In genomic region chr6:115517904-115518303, GRCm38 (mm10) we compare ENCODE assay signal across 30 mouse cellular contexts. TPM values are rescaled to one million over a fixed set of nuclear protein-coding genes. Genes with fewer than 3 reads are reported as not detected.
DNase-seq lines count a peak whose midpoint lies in the region; ATAC-seq and TF ChIP-seq lines count a peak whose summit lies in the region.
"Had no signal": no experiment of that assay in that cellular context is flagged by ENCODE, and none has a peak within 500 bp of the region (broad histone marks: within the 10 kb centered on the region; RNA-seq: fewer than 3 reads in every experiment).

No protein-coding gene starts in this region.

- H3K27me3 ChIP-seq in kidney, embryonic 16.5 days (ENCODE audit: insufficient read depth, low read length): no peaks in the 10 kb centered on the region
- H3K27me3 ChIP-seq: CH12.LX; embryonic facial prominence, embryonic 15.5 days; forebrain, embryonic 12.5 days; hindbrain, embryonic 12.5 days; midbrain, embryonic 15.5 days had no signal

- no peak overlapping the region for H3K9ac ChIP-seq in kidney, embryonic 16.5 days (replicated peaks; ENCODE audit: low read length)
- H3K9ac ChIP-seq: embryonic facial prominence, embryonic 15.5 days; forebrain, embryonic 12.5 days; forebrain, postnatal 0 days; hindbrain, embryonic 12.5 days; liver, embryonic 14.5 days; midbrain, embryonic 15.5 days had no signal

- H3K27ac ChIP-seq in layer of hippocampus, adult 2 months: peak overlapping the region; percentile 86
- H3K27ac ChIP-seq in kidney, embryonic 16.5 days (ENCODE audit: low read length): no peak overlapping the region
- H3K27ac ChIP-seq: embryonic facial prominence, embryonic 10.5 days; embryonic facial prominence, embryonic 15.5 days; forebrain, embryonic 12.5 days; hindbrain, embryonic 12.5 days; liver, embryonic 14.5 days; macrophage; midbrain, embryonic 10.5 days; midbrain, embryonic 15.5 days had no signal

- no peak overlapping the region for H3K4me2 ChIP-seq in kidney, embryonic 16.5 days (replicated peaks; ENCODE audit: low read depth, low read length)
- H3K4me2 ChIP-seq: embryonic facial prominence, embryonic 15.5 days; forebrain, embryonic 12.5 days; heart, embryonic 11.5 days; hindbrain, embryonic 12.5 days; midbrain, embryonic 15.5 days had no signal

- ATAC-seq in frontal cortex, adult (ENCODE audit: low TSS enrichment): peak; percentile 50; the same call in 1 of the 2 replicates
- ATAC-seq in kidney, embryonic 16.5 days (ENCODE audit: low FRiP score, low TSS enrichment): no peak
- ATAC-seq: forebrain, postnatal 0 days; intestine, postnatal 0 days; midbrain, embryonic 15.5 days had no signal

- H3K9me3 ChIP-seq in kidney, embryonic 16.5 days (ENCODE audit: low read length): no peaks in the 10 kb centered on the region
- H3K9me3 ChIP-seq: embryonic facial prominence, embryonic 10.5 days; embryonic facial prominence, embryonic 15.5 days; forebrain, embryonic 12.5 days; hindbrain, embryonic 12.5 days; midbrain, embryonic 10.5 days; midbrain, embryonic 15.5 days had no signal

- peaks cover 8% of the 10 kb centered on the region for H3K4me1 ChIP-seq in kidney, embryonic 16.5 days (ENCODE audit: insufficient read depth, low read length)
- H3K4me1 ChIP-seq: midbrain, embryonic 15.5 days had no signal

- no peak for TF ChIP-seq CTCF in layer of hippocampus, adult 2 months (conservative IDR thresholded peaks at IDR 0.05)

- DNase-seq in frontal cortex, postnatal 14 days (ENCODE audit: low spot score in 2 of 2): no peak
- peak; percentile 51 to 72 for DNase-seq in layer of hippocampus, adult 2 months (ENCODE audit: low spot score in 2 of 2)
- DNase-seq in layer of hippocampus, postnatal 36 days: peak; percentile 41 to 44
- DNase-seq in retina, postnatal 1 day: no peak
- no peak for DNase-seq in ovary, postnatal 10 days (ENCODE audit: low spot score)
- DNase-seq: adrenal gland, postnatal 10 days; cerebellum, adult 2 months; cerebellum, postnatal 14 days; forebrain, postnatal 0 days; gastrocnemius, postnatal 25 days; heart, adult 18-20 months; heart, postnatal 36 days; kidney, postnatal 25 days; left cerebral cortex, postnatal 4 days; lung, adult 2 months; lung, postnatal 10 days; thymus, postnatal 14 days had no signal

- H3K36me3 ChIP-seq in kidney, embryonic 16.5 days (ENCODE audit: insufficient read depth, low read length): no peaks in the 10 kb centered on the region
- H3K36me3 ChIP-seq: embryonic facial prominence, embryonic 10.5 days; embryonic facial prominence, embryonic 15.5 days; forebrain, embryonic 12.5 days; hindbrain, embryonic 12.5 days; midbrain, embryonic 10.5 days; midbrain, embryonic 15.5 days had no signal

- 87% methylated on average over 4 of the region's 4 CpGs for WGBS in kidney, embryonic 16.5 days

- H3K4me3 ChIP-seq in layer of hippocampus, adult 2 months: no peak overlapping the region
- H3K4me3 ChIP-seq in kidney, embryonic 16.5 days (ENCODE audit: low read length): no peak overlapping the region
- H3K4me3 ChIP-seq: embryonic facial prominence, embryonic 10.5 days; embryonic facial prominence, embryonic 15.5 days; forebrain, embryonic 12.5 days; hindbrain, embryonic 12.5 days; midbrain, embryonic 10.5 days; midbrain, embryonic 15.5 days had no signal

RNA-seq across cellular contexts. Expression of gene Tsen2, which starts 26.6 kb away (rescaled TPM):
- total RNA-seq in layer of hippocampus, adult 2 months (2021): 10 to 100 TPM; 26.2 to 27.1 TPM
- total RNA-seq in layer of hippocampus, postnatal 36 days (2021): 10 to 100 TPM; 20.6 to 26.8 TPM
- 35.0 and 35.2 TPM in 2 replicates for polyA plus RNA-seq in kidney, embryonic 16.5 days (2015; fragmentation: Nextera tagmentation; extraction: Ambion mirVana)

Comparison
In these comparisons a context has a peak if more than half of its experiments do, and no peak if none do; other contexts are left out.
1. DNase-seq: peak in layer of hippocampus, adult 2 months (2 of 2) and layer of hippocampus, postnatal 36 days (2 of 2); none in frontal cortex, postnatal 14 days (0 of 2), retina, postnatal 1 day (single experiment) and ovary, postnatal 10 days (single experiment).